Mouse (Mus musculus): ENCODE data around the gene Nt5dc3.

DNA sequence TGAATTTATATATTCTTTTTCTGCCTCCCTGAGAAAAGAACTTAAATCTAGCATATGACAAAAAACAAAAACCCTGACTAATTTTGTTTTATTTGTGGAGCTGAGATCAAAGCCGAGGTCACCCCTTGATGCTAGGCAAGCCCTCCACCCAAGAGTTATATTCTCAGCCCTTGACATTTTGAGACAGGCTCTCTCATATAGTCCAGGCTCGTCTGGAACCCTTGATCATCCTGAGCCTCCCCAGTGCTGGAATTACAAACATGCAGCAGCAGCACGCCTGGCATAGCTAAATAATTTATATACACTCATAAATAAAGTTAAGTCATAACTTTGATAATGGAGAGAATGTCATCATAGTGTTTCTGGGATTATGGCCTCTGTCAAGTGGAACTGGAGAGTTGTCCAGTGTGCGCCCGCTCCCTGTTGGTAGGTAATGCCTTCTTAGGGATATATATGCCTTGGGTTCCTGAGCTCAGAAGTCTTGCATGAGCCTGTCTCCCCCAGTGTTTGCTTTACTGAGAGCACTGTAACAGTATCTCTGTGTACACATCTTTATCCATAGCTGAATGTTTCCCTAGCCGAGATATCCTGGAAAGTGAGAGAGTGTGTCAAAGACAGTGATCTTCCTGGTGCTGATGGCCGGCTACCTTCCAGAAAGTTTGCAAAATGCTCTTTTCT lies 12.8 kb downstream of the Nt5dc3 start:
- TF ChIP-seq CTCF (IDR thresholded peaks at IDR 0.05; ENCODE audit: control insufficient read depth, insufficient read depth, insufficient read length) (no peak), MYOD1 (IDR thresholded peaks at IDR 0.05; ENCODE audit: control insufficient read depth, insufficient read length, low read depth) (no peak), MYOG (IDR thresholded peaks at IDR 0.05; ENCODE audit: control insufficient read depth, extremely low read depth, insufficient read length) (no peak), MAX (IDR thresholded peaks at IDR 0.05) (no peak), USF1 (IDR thresholded peaks at IDR 0.05; ENCODE audit: low read depth) (no peak), CEBPB (IDR thresholded peaks at IDR 0.05; ENCODE audit: low read depth) (no peak), FOSL1 (IDR thresholded peaks at IDR 0.05; ENCODE audit: insufficient read depth, low read length, poor library complexity, severe bottlenecking) (no peak)
